Comparison of ENCODE assay signal across 8 mouse cellular contexts in genomic region chr4:136135874-136136728, GRCm38 (mm10). TPM values are rescaled to one million over a fixed set of nuclear protein-coding genes. Genes with fewer than 3 reads are reported as not detected.
DNase-seq lines count a peak whose midpoint lies in the region; ATAC-seq and TF ChIP-seq lines count a peak whose summit lies in the region.

No protein-coding gene starts in this region.

- peak; percentile 59 for ATAC-seq in hindbrain, embryonic 16.5 days
- no peak for ATAC-seq in liver, embryonic 14.5 days (ENCODE audit: insufficient read depth)
- ATAC-seq in stomach, embryonic 14.5 days (ENCODE audit: insufficient number of reproducible peaks, insufficient read depth, low FRiP score, low read depth): no peak
- no peak for ATAC-seq in granulocyte monocyte progenitor cell, adult 5-6 weeks (replicated peaks; ENCODE audit: poor library complexity, severe bottlenecking)

- no peaks in the 10 kb centered on the region for H3K9me3 ChIP-seq in hindbrain, embryonic 16.5 days (ENCODE audit: control insufficient read depth, low read length)
- no peaks in the 10 kb centered on the region for H3K9me3 ChIP-seq in liver, embryonic 14.5 days (ENCODE audit: control insufficient read depth, low read length)
- no peaks in the 10 kb centered on the region for H3K9me3 ChIP-seq in stomach, embryonic 14.5 days (ENCODE audit: control insufficient read depth, low read depth, low read length)

- peak; percentile 58 for DNase-seq in adrenal gland, postnatal 10 days
- no peak for DNase-seq in adrenal gland, postnatal 4 days (ENCODE audit: low spot score in 2 of 2)
- no peak for DNase-seq in liver, embryonic 14.5 days (ENCODE audit: low read depth in 3 of 3, low spot score in 3 of 3)
- DNase-seq in gastrocnemius, postnatal 4 days (ENCODE audit: low spot score in 2 of 2): no peak

- peak overlapping the region; percentile 100 for H3K27ac ChIP-seq in embryonic fibroblast, embryonic 13.5 days (ENCODE audit: insufficient read depth, low read length)
- peak overlapping the region; percentile 84 for H3K27ac ChIP-seq in hindbrain, embryonic 16.5 days (ENCODE audit: low read depth, low read length)
- H3K27ac ChIP-seq in liver, embryonic 14.5 days: no peak overlapping the region
- peak overlapping the region; percentile 99 for H3K27ac ChIP-seq in stomach, embryonic 14.5 days (ENCODE audit: low read length)

- no peaks in the 10 kb centered on the region for H3K27me3 ChIP-seq in hindbrain, embryonic 16.5 days (replicated peaks; ENCODE audit: control insufficient read depth, insufficient read depth, low read length)
- H3K27me3 ChIP-seq in liver, embryonic 14.5 days (ENCODE audit: control insufficient read depth, insufficient read depth, low read length): peaks cover 54% of the 10 kb centered on the region
- H3K27me3 ChIP-seq in stomach, embryonic 14.5 days (ENCODE audit: control insufficient read depth, insufficient read depth, low read length): no peaks in the 10 kb centered on the region

- H3K4me2 ChIP-seq in hindbrain, embryonic 16.5 days (ENCODE audit: low read length): peak overlapping the region; percentile 78
- no peak overlapping the region for H3K4me2 ChIP-seq in liver, embryonic 14.5 days (ENCODE audit: low read depth)
- peak overlapping the region; percentile 86 for H3K4me2 ChIP-seq in stomach, embryonic 14.5 days (replicated peaks; ENCODE audit: low read depth, low read length)

- peak overlapping the region; percentile 74 for H3K9ac ChIP-seq in hindbrain, embryonic 16.5 days (ENCODE audit: low read depth, low read length)
- H3K9ac ChIP-seq in liver, embryonic 14.5 days (replicated peaks): no peak overlapping the region
- 0 out of 2 replicates have a peak overlapping the region, but pooled peaks have one; percentile 65 for H3K9ac ChIP-seq in stomach, embryonic 14.5 days (replicated peaks; ENCODE audit: low read depth, low read length)

- 20% methylated on average over 9 of the region's 9 CpGs for WGBS in hindbrain, embryonic 16.5 days
- WGBS in liver, embryonic 14.5 days (ENCODE audit: insufficient replicate concordance): 48% methylated on average over 9 of the region's 9 CpGs
- WGBS in stomach, embryonic 14.5 days: 33% methylated on average over 9 of the region's 9 CpGs

- H3K4me1 ChIP-seq in embryonic fibroblast, embryonic 13.5 days (ENCODE audit: control insufficient read depth, insufficient read depth, low read length): peaks cover 23% of the 10 kb centered on the region
- H3K4me1 ChIP-seq in hindbrain, embryonic 16.5 days (ENCODE audit: control insufficient read depth, insufficient read depth, low read depth, low read length): peaks cover 28% of the 10 kb centered on the region
- peaks cover 4 to 11% of the 10 kb centered on the region in 2 experiments; a peak in 3 of 4 replicates for H3K4me1 ChIP-seq in liver, embryonic 14.5 days (replicated peaks; ENCODE audit: control insufficient read depth in 2 of 2, insufficient read depth in 2 of 2, low read length in 1 of 2)
- peaks cover 48% of the 10 kb centered on the region for H3K4me1 ChIP-seq in stomach, embryonic 14.5 days (ENCODE audit: control insufficient read depth, insufficient read depth, low read length)

- TF ChIP-seq POLR2A in embryonic fibroblast, embryonic 13.5 days (IDR thresholded peaks at IDR 0.05; ENCODE audit: low read depth, low read length): peak; percentile 22

- no peaks in the 10 kb centered on the region for H3K36me3 ChIP-seq in hindbrain, embryonic 16.5 days (ENCODE audit: control insufficient read depth, insufficient read depth, low read length)
- H3K36me3 ChIP-seq in liver, embryonic 14.5 days (replicated peaks; ENCODE audit: control insufficient read depth, insufficient read depth, low read depth): no peaks in the 10 kb centered on the region
- no peaks in the 10 kb centered on the region for H3K36me3 ChIP-seq in stomach, embryonic 14.5 days (ENCODE audit: control insufficient read depth, insufficient read depth, low read length)

- no peak overlapping the region for H3K4me3 ChIP-seq in embryonic fibroblast, embryonic 13.5 days (ENCODE audit: insufficient read depth, low read length)
- no peak overlapping the region for H3K4me3 ChIP-seq in hindbrain, embryonic 16.5 days (ENCODE audit: low read length)
- H3K4me3 ChIP-seq in liver, embryonic 14.5 days (ENCODE audit: insufficient read depth in 1 of 2, low read depth in 2 of 2, low read length in 2 of 2): no peak overlapping the region
- peak overlapping the region; percentile 38; the same call in 1 of the 2 replicates for H3K4me3 ChIP-seq in stomach, embryonic 14.5 days (ENCODE audit: low read depth, low read length)

- TF ChIP-seq CTCF in embryonic fibroblast, embryonic 13.5 days (IDR thresholded peaks at IDR 0.05; ENCODE audit: borderline replicate concordance, insufficient read depth, low read length): no peak; the same call in 1 of the 2 replicates
- TF ChIP-seq CTCF in liver, embryonic 14.5 days (IDR thresholded peaks at IDR 0.05; ENCODE audit: low read depth): 0 out of 2 replicates have a peak, but pooled peaks have one; percentile 13

- TF ChIP-seq EP300 in liver, embryonic 14.5 days (IDR thresholded peaks at IDR 0.05; ENCODE audit: low read depth): no peak

RNA-seq across cellular contexts. Expression of gene Id3, which starts 7.2 kb away (rescaled TPM):
- 100 to 1,000 TPM in 1 of 2 experiments, 10 to 100 TPM in 1; 97.2 to 110 TPM for total RNA-seq in adrenal gland, postnatal 10 days (2021)
- 10 to 100 TPM; 97.4 to 99.5 TPM for total RNA-seq in adrenal gland, postnatal 4 days (2021)
- 201 and 239 TPM in 2 replicates for polyA plus RNA-seq in embryonic fibroblast, embryonic 13.5 days (2011; ENCODE audit: insufficient read length, low read depth, missing spikeins)
- polyA plus RNA-seq in hindbrain, embryonic 16.5 days (2015; fragmentation: Nextera tagmentation; extraction: Ambion mirVana): 214 and 226 TPM in 2 replicates
- polyA plus RNA-seq in liver, embryonic 14.5 days (2012; rRNA removed): 23.0 and 29.8 TPM in 2 replicates
- 33.2 and 33.8 TPM in 2 replicates for polyA plus RNA-seq in liver, embryonic 14.5 days (2014; fragmentation: Nextera tagmentation; extraction: Ambion mirVana)
- polyA plus RNA-seq in stomach, embryonic 14.5 days (2014; fragmentation: Nextera tagmentation; extraction: Ambion mirVana): 384 and 404 TPM in 2 replicates
- total RNA-seq in gastrocnemius, postnatal 4 days (2021): 10 to 100 TPM; 51.3 to 59.3 TPM
- not detected in 2 replicates for total RNA-seq in granulocyte monocyte progenitor cell, adult 5-6 weeks (2014; fragmentation: Nextera tagmentation)
- not detected in 2 replicates for total RNA-seq in granulocyte monocyte progenitor cell, adult 5-6 weeks (2017)

RNA-seq across cellular contexts. Expression of gene E2f2, which starts 36.1 kb away (rescaled TPM):
- 10 to 100 TPM in 1 of 2 experiments, 1 to 10 TPM in 1; 7.9 to 14.8 TPM for total RNA-seq in adrenal gland, postnatal 10 days (2021)
- 10 to 100 TPM; 15.0 to 23.0 TPM for total RNA-seq in adrenal gland, postnatal 4 days (2021)
- 0.78 and 1.1 TPM in 2 replicates for polyA plus RNA-seq in embryonic fibroblast, embryonic 13.5 days (2011; ENCODE audit: insufficient read length, low read depth, missing spikeins)
- polyA plus RNA-seq in hindbrain, embryonic 16.5 days (2015; fragmentation: Nextera tagmentation; extraction: Ambion mirVana): 3.4 TPM in 2 replicates
- polyA plus RNA-seq in liver, embryonic 14.5 days (2012; rRNA removed): 38.4 and 40.5 TPM in 2 replicates
- polyA plus RNA-seq in liver, embryonic 14.5 days (2014; fragmentation: Nextera tagmentation; extraction: Ambion mirVana): 50.3 and 53.4 TPM in 2 replicates
- 3.5 and 4.4 TPM in 2 replicates for polyA plus RNA-seq in stomach, embryonic 14.5 days (2014; fragmentation: Nextera tagmentation; extraction: Ambion mirVana)
- total RNA-seq in gastrocnemius, postnatal 4 days (2021): 10 to 100 TPM; 18.4 to 19.4 TPM
- total RNA-seq in granulocyte monocyte progenitor cell, adult 5-6 weeks (2014; fragmentation: Nextera tagmentation): 2.9 and 9.4 TPM in 2 replicates
- total RNA-seq in granulocyte monocyte progenitor cell, adult 5-6 weeks (2017): 3.7 and 4.3 TPM in 2 replicates

Comparison
In these comparisons a context has a peak if more than half of its experiments do, and no peak if none do; other contexts are left out.
1. RNA of gene Id3, which starts 7.2 kb away (total RNA-seq): 97.2 to 110 TPM in adrenal gland, postnatal 10 days, 97.4 to 99.5 TPM in adrenal gland, postnatal 4 days and 51.3 to 59.3 TPM in gastrocnemius, postnatal 4 days; not detected in granulocyte monocyte progenitor cell, adult 5-6 weeks; every median in the first group is over 10 times any median in the second.